Mouse (Mus musculus) hindbrain, embryonic 11.5 days (tissue): ENCODE data around the gene Pold2. TPM values are rescaled to one million over a fixed set of nuclear protein-coding genes. Genes with fewer than 3 reads are reported as not detected.

Source experiments
- ATAC-seq: fragments of 200-750 bp; cut with Nextera tagmentation; 2 replicates; pipeline ENCODE4 v1.8.0; 2017; ENCODE audit warnings: mild to moderate bottlenecking, moderate TSS enrichment, moderate library complexity; ENCODE audit not compliant: low FRiP score
- DNase-seq: peaks from one replicate; pipeline ENCODE4 v3.0.0-alpha.2; 2015; ENCODE audit warnings: low spot score
- H3K27ac ChIP-seq: fragments of 300-500 bp; sonication (generic); 2 replicates; pipeline ENCODE4 v1.5.1; 2014; ENCODE audit warnings: mild to moderate bottlenecking, low read depth, low read length
- H3K27me3 ChIP-seq: fragments of 300-500 bp; sonication (generic); 2 replicates; pipeline ENCODE4 v1.6.1; 2014; ENCODE audit warnings: mild to moderate bottlenecking, low read length, moderate library complexity, mixed read lengths; ENCODE audit not compliant: control insufficient read depth, insufficient read depth
- H3K36me3 ChIP-seq: fragments of 300-500 bp; sonication (generic); 2 replicates; pipeline ENCODE4 v1.6.1; 2014; ENCODE audit warnings: mild to moderate bottlenecking, low read length, moderate library complexity, mixed read lengths; ENCODE audit not compliant: control insufficient read depth, insufficient read depth
- H3K4me1 ChIP-seq: fragments of 300-500 bp; sonication (generic); replicated peaks from 2 replicates; pipeline ENCODE4 v1.6.1; 2014; ENCODE audit warnings: low read length, mixed read lengths; ENCODE audit not compliant: control insufficient read depth, insufficient read depth
- H3K4me2 ChIP-seq: fragments of 300-500 bp; sonication (generic); replicated peaks from 2 replicates; pipeline ENCODE4 v1.6.1; 2014; ENCODE audit warnings: mild to moderate bottlenecking, low read depth, low read length
- H3K4me3 ChIP-seq: fragments of 300-500 bp; sonication (generic); 2 replicates; pipeline ENCODE4 v1.5.1; 2014; ENCODE audit warnings: low read depth, low read length
- H3K9ac ChIP-seq: fragments of 300-500 bp; sonication (generic); 2 replicates; pipeline ENCODE4 v1.6.1; 2014; ENCODE audit warnings: low read depth, low read length
- H3K9me3 ChIP-seq: fragments of 300-500 bp; sonication (generic); 2 replicates; pipeline ENCODE4 v1.6.1; 2016; ENCODE audit warnings: low read length; ENCODE audit not compliant: control insufficient read depth
- WGBS: fragments of 180-500 bp; shearing (Covaris S2); extraction: QIAGEN DNeasy Blood & Tissue Kit; methylation state at CpG from one replicate; pipeline ENCODE4 v1.1.7; 2014; 5-methylcytosine and 5-hydroxymethylcytosine counted together
- polyA plus RNA-seq: library from polyadenylated mRNA; unstranded; fragments of >200 nt; fragmentation: Nextera tagmentation; extraction: Ambion mirVana; gene quantifications from 2 replicates; pipeline ENCODE4 v1.2.1, GENCODE M21; 2014

Pold2 gene
- polyA plus RNA-seq, 1 experiment from 2014 or later = 78.4 TPM

- no peak overlapping the region for H3K4me2 ChIP-seq
- no peaks in the 10 kb centered on the region for H3K4me1 ChIP-seq
- H3K4me3 ChIP-seq = no peak overlapping the region
- 71% methylated on average over 5 of the region's 5 CpGs for WGBS
- H3K9me3 ChIP-seq = no peaks in the 10 kb centered on the region
- no peak overlapping the region for H3K27ac ChIP-seq
- no peak overlapping the region for H3K9ac ChIP-seq
- no peaks in the 10 kb centered on the region for H3K27me3 ChIP-seq
- ATAC-seq (no peak), DNase-seq (no peak)
- no peaks in the 10 kb centered on the region for H3K36me3 ChIP-seq
Observed at GRCm38 (mm10) chr11:5850452-5850851, 27.6 kb downstream of the Pold2 start.

GRCm38 (mm10) chr11:5849316-5849715, 28.8 kb downstream of the Pold2 start:
- H3K27ac ChIP-seq = no peak overlapping the region
- DNase-seq = no peak
- H3K4me2 ChIP-seq = no peak overlapping the region
- no peaks in the 10 kb centered on the region for H3K9me3 ChIP-seq
- no peak overlapping the region for H3K4me3 ChIP-seq
- ATAC-seq = no peak
- H3K9ac ChIP-seq = no peak overlapping the region
- H3K36me3 ChIP-seq = no peaks in the 10 kb centered on the region
- H3K4me1 ChIP-seq = no peaks in the 10 kb centered on the region
- 82% methylated on average over 2 of the region's 2 CpGs for WGBS
- H3K27me3 ChIP-seq = no peaks in the 10 kb centered on the region

- Histone ChIP-seq H3K4me1 (no peaks in the 10 kb centered on the region), H3K9me3 (no peaks in the 10 kb centered on the region), H3K4me2 (no peak overlapping the region), H3K4me3 (no peak overlapping the region), H3K36me3 (no peaks in the 10 kb centered on the region), H3K27ac (no peak overlapping the region), H3K9ac (no peak overlapping the region), H3K27me3 (no peaks in the 10 kb centered on the region)
- ATAC-seq = no peak
- 59% methylated on average over 6 of the region's 6 CpGs for WGBS
- DNase-seq = no peak
Observed at GRCm38 (mm10) chr11:5848741-5849140, 29.4 kb downstream of the Pold2 start.

GRCm38 (mm10) chr11:5846639-5847345, 31.3 kb downstream of the Pold2 start:
- Histone ChIP-seq H3K4me2 (no peak overlapping the region), H3K36me3 (no peaks in the 10 kb centered on the region), H3K27ac (no peak overlapping the region), H3K4me3 (no peak overlapping the region), H3K9ac (no peak overlapping the region), H3K27me3 (no peaks in the 10 kb centered on the region), H3K4me1 (no peaks in the 10 kb centered on the region), H3K9me3 (no peaks in the 10 kb centered on the region)
- ATAC-seq = no peak
- WGBS = 72% methylated on average over 7 of the region's 7 CpGs
- DNase-seq = no peak

GRCm38 (mm10) chr11:5843131-5843530, 35.0 kb downstream of the Pold2 start:
- no peak overlapping the region for H3K4me3 ChIP-seq
- no peaks in the 10 kb centered on the region for H3K9me3 ChIP-seq
- no peaks in the 10 kb centered on the region for H3K27me3 ChIP-seq
- no peaks in the 10 kb centered on the region for H3K36me3 ChIP-seq
- ATAC-seq (no peak), DNase-seq (no peak)
- no peaks in the 10 kb centered on the region for H3K4me1 ChIP-seq
- H3K9ac ChIP-seq = no peak overlapping the region
- no peak overlapping the region for H3K4me2 ChIP-seq
- H3K27ac ChIP-seq = no peak overlapping the region
- 84% methylated on average over 3 of the region's 3 CpGs for WGBS

GRCm38 (mm10) chr11:5841751-5842150, 36.3 kb downstream of the Pold2 start:
- H3K36me3 ChIP-seq = no peaks in the 10 kb centered on the region
- DNase-seq = no peak
- no peak overlapping the region for H3K4me2 ChIP-seq
- no peak overlapping the region for H3K9ac ChIP-seq
- ATAC-seq = no peak
- no peaks in the 10 kb centered on the region for H3K9me3 ChIP-seq
- H3K27me3 ChIP-seq = no peaks in the 10 kb centered on the region
- H3K4me1 ChIP-seq = no peaks in the 10 kb centered on the region
- no peak overlapping the region for H3K27ac ChIP-seq
- 92% methylated on average over 2 of the region's 2 CpGs for WGBS
- H3K4me3 ChIP-seq = no peak overlapping the region

- no peaks in the 10 kb centered on the region for H3K4me1 ChIP-seq
- H3K27me3 ChIP-seq = no peaks in the 10 kb centered on the region
- H3K4me3 ChIP-seq = no peak overlapping the region
- no peak for ATAC-seq
- no peaks in the 10 kb centered on the region for H3K9me3 ChIP-seq
- no peak overlapping the region for H3K27ac ChIP-seq
- no peak for DNase-seq
- no peaks in the 10 kb centered on the region for H3K36me3 ChIP-seq
- no peak overlapping the region for H3K4me2 ChIP-seq
- no peak overlapping the region for H3K9ac ChIP-seq
- 81% methylated on average over 7 of the region's 7 CpGs for WGBS
Observed at GRCm38 (mm10) chr11:5840346-5840745, 37.7 kb downstream of the Pold2 start.

GRCm38 (mm10) chr11:5837251-5838246, 40.5 kb downstream of the Pold2 start, which contains the start of gene Polm:
Polm (minus strand) TSS chr11:5838016.
- Histone ChIP-seq H3K9me3 (no peaks in the 10 kb centered on the region), H3K4me2 (peak within 1 kb of the TSS; percentile 74), H3K9ac (peak within 1 kb of the TSS; percentile 69), H3K4me1 (no peaks in the 10 kb centered on the region), H3K27ac (peak within 1 kb of the TSS; percentile 52; the same call in 1 of the 2 replicates), H3K36me3 (no peaks in the 10 kb centered on the region), H3K4me3 (peak within 1 kb of the TSS; percentile 78), H3K27me3 (no peaks in the 10 kb centered on the region)
- peak; percentile 95 for ATAC-seq
- peak; percentile 96 for DNase-seq
- WGBS = under 1% methylated on average over 62 of the region's 63 CpGs
